Mouse (Mus musculus): ENCODE results near the gene Grxcr1. TPM values are rescaled to one million over a fixed set of nuclear protein-coding genes. Genes with fewer than 3 reads are reported as not detected.

Gene Grxcr1
- total and polyA plus RNA-seq, 3 experiments = not detected

GRCm38 (mm10) chr5:68057574-68057973 lies 25.9 kb downstream of the Grxcr1 start:
- H3K9ac ChIP-seq (ENCODE audit: control insufficient read depth, low read depth, low read length, poor library complexity, severe bottlenecking) = no peak overlapping the region
- no peak overlapping the region for H3K4me3 ChIP-seq (ENCODE audit: control insufficient read depth in 1 of 2, insufficient read depth in 1 of 2, low read depth in 2 of 2, low read length in 2 of 2)
- no peak overlapping the region for H3K27ac ChIP-seq (ENCODE audit: control insufficient read depth, low read depth, low read length)
- H3K79me2 ChIP-seq (ENCODE audit: control insufficient read depth, insufficient read depth, low read length, poor library complexity) = no peaks in the 10 kb centered on the region
- no peak for DNase-seq (ENCODE audit: low read depth, low spot score)
- TF ChIP-seq MEF2A (IDR thresholded peaks at IDR 0.05; ENCODE audit: extremely low read depth, insufficient replicate concordance, low read depth, low read length, poor library complexity, severe bottlenecking) (no peak), CHD1 (IDR thresholded peaks at IDR 0.05; ENCODE audit: low read depth, low read length) (no peak), BHLHE40 (IDR thresholded peaks at IDR 0.05; ENCODE audit: borderline replicate concordance, low read depth, low read length) (no peak), ZKSCAN1 (IDR thresholded peaks at IDR 0.05; ENCODE audit: low read depth, low read length) (no peak), ELF1 (IDR thresholded peaks at IDR 0.05; ENCODE audit: low read depth, low read length) (no peak), NELFE (IDR thresholded peaks at IDR 0.05; ENCODE audit: low read depth, low read length) (no peak), MXI1 (IDR thresholded peaks at IDR 0.05; ENCODE audit: low read depth, low read length) (no peak), USF2 (IDR thresholded peaks at IDR 0.05; ENCODE audit: borderline replicate concordance in 1 of 2, insufficient read depth in 1 of 2, low read depth in 1 of 2, low read length in 2 of 2) (no peak), MAZ (IDR thresholded peaks at IDR 0.05; ENCODE audit: low read depth, low read length) (no peak), POLR2AphosphoS5 (IDR thresholded peaks at IDR 0.05; ENCODE audit: borderline replicate concordance, low read depth, low read length) (no peak), TCF12 (IDR thresholded peaks at IDR 0.05; ENCODE audit: low read depth, low read length) (no peak), MYC (IDR thresholded peaks at IDR 0.05; ENCODE audit: low read depth, low read length) (no peak), KAT2A (conservative IDR thresholded peaks at IDR 0.05; ENCODE audit: low read depth, low read length) (no peak)
- H3K27me3 ChIP-seq (ENCODE audit: control insufficient read depth in 1 of 2, insufficient read depth in 2 of 2, low read length in 2 of 2) = no peaks in the 10 kb centered on the region
- H3K9me3 ChIP-seq (replicated peaks; ENCODE audit: insufficient read depth, low read length) = no peaks in the 10 kb centered on the region
- no peaks in the 10 kb centered on the region for H3K4me1 ChIP-seq (ENCODE audit: control insufficient read depth in 1 of 2, insufficient read depth in 2 of 2, low read length in 2 of 2)
- H3K36me3 ChIP-seq (ENCODE audit: control insufficient read depth in 1 of 2, insufficient read depth in 2 of 2, low read length in 2 of 2) = no peaks in the 10 kb centered on the region

- TF ChIP-seq MEF2A (IDR thresholded peaks at IDR 0.05; ENCODE audit: extremely low read depth, insufficient replicate concordance, low read depth, low read length, poor library complexity, severe bottlenecking) = no peak
- no peak for TF ChIP-seq RCOR1 (IDR thresholded peaks at IDR 0.05; ENCODE audit: low read depth, low read length)
- TF ChIP-seq MAZ (IDR thresholded peaks at IDR 0.05; ENCODE audit: low read depth, low read length) = no peak
- no peak for TF ChIP-seq POLR2AphosphoS5 (IDR thresholded peaks at IDR 0.05; ENCODE audit: borderline replicate concordance, low read depth, low read length)
- TF ChIP-seq ETS1 (IDR thresholded peaks at IDR 0.05; ENCODE audit: low read depth, low read length) = no peak
- no peak overlapping the region for H3K27ac ChIP-seq (ENCODE audit: control insufficient read depth, low read depth, low read length)
- H3K4me1 ChIP-seq (ENCODE audit: control insufficient read depth in 1 of 2, insufficient read depth in 2 of 2, low read length in 2 of 2) = no peaks in the 10 kb centered on the region
- H3K27me3 ChIP-seq (ENCODE audit: control insufficient read depth in 1 of 2, insufficient read depth in 2 of 2, low read length in 2 of 2) = no peaks in the 10 kb centered on the region
- no peaks in the 10 kb centered on the region for H3K9me3 ChIP-seq (replicated peaks; ENCODE audit: insufficient read depth, low read length)
- H3K9ac ChIP-seq (ENCODE audit: control insufficient read depth, low read depth, low read length, poor library complexity, severe bottlenecking) = no peak overlapping the region
- no peaks in the 10 kb centered on the region for H3K36me3 ChIP-seq (ENCODE audit: control insufficient read depth in 1 of 2, insufficient read depth in 2 of 2, low read length in 2 of 2)
- no peak overlapping the region for H3K4me3 ChIP-seq (ENCODE audit: control insufficient read depth in 1 of 2, insufficient read depth in 1 of 2, low read depth in 2 of 2, low read length in 2 of 2)
- H3K79me2 ChIP-seq (ENCODE audit: control insufficient read depth, insufficient read depth, low read length, poor library complexity) = no peaks in the 10 kb centered on the region
- DNase-seq (ENCODE audit: low read depth, low spot score) = no peak
Observed at GRCm38 (mm10) chr5:68068694-68069093, 37.1 kb downstream of the Grxcr1 start.

Data from MEL (cell line).